In genomic region chr12:36157304-36157637, GRCm38 (mm10) we compare ENCODE assay signal across 8 mouse cellular contexts. TPM values are rescaled to one million over a fixed set of nuclear protein-coding genes. Genes with fewer than 3 reads are reported as not detected.
DNase-seq lines count a peak whose midpoint lies in the region; ATAC-seq and TF ChIP-seq lines count a peak whose summit lies in the region.

No protein-coding gene starts in this region.

- peak overlapping the region; percentile 68 for H3K4me2 ChIP-seq in hindbrain, embryonic 15.5 days

- H3K9me3 ChIP-seq in hindbrain, embryonic 15.5 days: no peaks in the 10 kb centered on the region
- H3K9me3 ChIP-seq in midbrain, embryonic 10.5 days (replicated peaks): no peaks in the 10 kb centered on the region

- H3K27me3 ChIP-seq in hindbrain, embryonic 15.5 days: no peaks in the 10 kb centered on the region
- no peaks in the 10 kb centered on the region for H3K27me3 ChIP-seq in midbrain, embryonic 10.5 days (ENCODE audit: low read depth, poor library complexity, severe bottlenecking)

- 0 out of 2 replicates have a peak, but pooled peaks cover 1% of the 10 kb centered on the region for H3K4me1 ChIP-seq in cortical plate, adult 2 months (ENCODE audit: control insufficient read depth, insufficient read depth, low read length)
- peaks cover 26% of the 10 kb centered on the region for H3K4me1 ChIP-seq in hindbrain, embryonic 15.5 days (replicated peaks)
- peaks cover 30% of the 10 kb centered on the region for H3K4me1 ChIP-seq in midbrain, embryonic 10.5 days

- no peak for TF ChIP-seq POLR2A in cortical plate, adult 2 months (IDR thresholded peaks at IDR 0.05; ENCODE audit: extremely low read depth, insufficient read depth, low read length)

- TF ChIP-seq CTCF in cortical plate, adult 2 months (IDR thresholded peaks at IDR 0.05; ENCODE audit: extremely low read depth, insufficient read depth, low read length): no peak

- H3K4me3 ChIP-seq in cortical plate, adult 2 months (ENCODE audit: insufficient read depth, low read length): peak overlapping the region; percentile 89
- peak overlapping the region; percentile 95 for H3K4me3 ChIP-seq in hindbrain, embryonic 15.5 days
- peak overlapping the region; percentile 93 for H3K4me3 ChIP-seq in midbrain, embryonic 10.5 days

- peak; percentile 44 for ATAC-seq in hindbrain, embryonic 15.5 days (ENCODE audit: low FRiP score, low read depth)

- peak overlapping the region; percentile 96 for H3K9ac ChIP-seq in hindbrain, embryonic 15.5 days

- DNase-seq in kidney, postnatal 36 days: peak; percentile 52 to 66
- no peak for DNase-seq in kidney, postnatal 10 days
- no peak for DNase-seq in midbrain, embryonic 10.5 days (ENCODE audit: low spot score)
- DNase-seq in ovary, postnatal 36 days (ENCODE audit: low spot score): no peak
- DNase-seq in ovary, postnatal 10 days (ENCODE audit: low spot score): no peak
- no peak for DNase-seq in frontal cortex, postnatal 10 days (ENCODE audit: low spot score in 2 of 2)

- no peaks in the 10 kb centered on the region for H3K36me3 ChIP-seq in hindbrain, embryonic 15.5 days
- H3K36me3 ChIP-seq in midbrain, embryonic 10.5 days: peaks cover 9% of the 10 kb centered on the region

- peak overlapping the region; percentile 55 for H3K27ac ChIP-seq in cortical plate, adult 2 months (ENCODE audit: insufficient read depth, low read length)
- H3K27ac ChIP-seq in hindbrain, embryonic 15.5 days (replicated peaks): peak overlapping the region; percentile 96
- peak overlapping the region; percentile 93 for H3K27ac ChIP-seq in midbrain, embryonic 10.5 days (replicated peaks)

- under 1% methylated on average over 14 of the region's 14 CpGs for WGBS in hindbrain, embryonic 15.5 days
- 0% methylated on average over 14 of the region's 14 CpGs for WGBS in midbrain, embryonic 10.5 days

RNA-seq across cellular contexts. Expression of gene Ankmy2, which starts 0.4 kb away (rescaled TPM):
- polyA plus RNA-seq in cortical plate, adult 2 months (2012; rRNA removed): 43.1 and 43.5 TPM in 2 replicates
- polyA plus RNA-seq in hindbrain, embryonic 15.5 days (2015; fragmentation: Nextera tagmentation; extraction: Ambion mirVana): 67.7 and 75.4 TPM in 2 replicates
- polyA plus RNA-seq in midbrain, embryonic 10.5 days (2016; fragmentation: Nextera tagmentation; extraction: Ambion mirVana): 21.1 and 22.0 TPM in 2 replicates

RNA-seq across cellular contexts. Expression of gene Bzw2, which starts 0.6 kb away (rescaled TPM):
- polyA plus RNA-seq in cortical plate, adult 2 months (2012; rRNA removed): 37.2 and 39.3 TPM in 2 replicates
- polyA plus RNA-seq in hindbrain, embryonic 15.5 days (2015; fragmentation: Nextera tagmentation; extraction: Ambion mirVana): 343 and 347 TPM in 2 replicates
- polyA plus RNA-seq in midbrain, embryonic 10.5 days (2016; fragmentation: Nextera tagmentation; extraction: Ambion mirVana): 244 and 258 TPM in 2 replicates

Comparison
In these comparisons a context has a peak if more than half of its experiments do, and no peak if none do; other contexts are left out.
1. DNase-seq: peak in kidney, postnatal 36 days (2 of 2); none in kidney, postnatal 10 days (single experiment), midbrain, embryonic 10.5 days (single experiment), ovary, postnatal 36 days (single experiment), ovary, postnatal 10 days (single experiment) and frontal cortex, postnatal 10 days (0 of 2).
2. Peak in every context shown above with its lines, with median percentiles within 50 percentile points of each other: H3K27ac ChIP-seq and H3K4me3 ChIP-seq.